Mouse (Mus musculus) hindbrain, embryonic 11.5 days (tissue): Measurements from ENCODE around the gene Ift52. TPM values are rescaled to one million over a fixed set of nuclear protein-coding genes. Genes with fewer than 3 reads are reported as not detected.
"Not testable (repeated sequence)": the region's sequence is repeated elsewhere in the genome, so short reads cannot be mapped to it uniquely, and the experiment has no call there.

Source experiments
- ATAC-seq: fragments of 200-750 bp; cut with Nextera tagmentation; 2 replicates; pipeline ENCODE4 v1.8.0; 2017; ENCODE audit warnings: mild to moderate bottlenecking, moderate TSS enrichment, moderate library complexity; ENCODE audit not compliant: low FRiP score
- DNase-seq: peaks from one replicate; pipeline ENCODE4 v3.0.0-alpha.2; 2015; ENCODE audit warnings: low spot score
- H3K27ac ChIP-seq: fragments of 300-500 bp; sonication (generic); 2 replicates; pipeline ENCODE4 v1.5.1; 2014; ENCODE audit warnings: mild to moderate bottlenecking, low read depth, low read length
- H3K27me3 ChIP-seq: fragments of 300-500 bp; sonication (generic); 2 replicates; pipeline ENCODE4 v1.6.1; 2014; ENCODE audit warnings: mild to moderate bottlenecking, low read length, moderate library complexity, mixed read lengths; ENCODE audit not compliant: control insufficient read depth, insufficient read depth
- H3K36me3 ChIP-seq: fragments of 300-500 bp; sonication (generic); 2 replicates; pipeline ENCODE4 v1.6.1; 2014; ENCODE audit warnings: mild to moderate bottlenecking, low read length, moderate library complexity, mixed read lengths; ENCODE audit not compliant: control insufficient read depth, insufficient read depth
- H3K4me1 ChIP-seq: fragments of 300-500 bp; sonication (generic); replicated peaks from 2 replicates; pipeline ENCODE4 v1.6.1; 2014; ENCODE audit warnings: low read length, mixed read lengths; ENCODE audit not compliant: control insufficient read depth, insufficient read depth
- H3K4me2 ChIP-seq: fragments of 300-500 bp; sonication (generic); replicated peaks from 2 replicates; pipeline ENCODE4 v1.6.1; 2014; ENCODE audit warnings: mild to moderate bottlenecking, low read depth, low read length
- H3K4me3 ChIP-seq: fragments of 300-500 bp; sonication (generic); 2 replicates; pipeline ENCODE4 v1.5.1; 2014; ENCODE audit warnings: low read depth, low read length
- H3K9ac ChIP-seq: fragments of 300-500 bp; sonication (generic); 2 replicates; pipeline ENCODE4 v1.6.1; 2014; ENCODE audit warnings: low read depth, low read length
- H3K9me3 ChIP-seq: fragments of 300-500 bp; sonication (generic); 2 replicates; pipeline ENCODE4 v1.6.1; 2016; ENCODE audit warnings: low read length; ENCODE audit not compliant: control insufficient read depth
- WGBS: fragments of 180-500 bp; shearing (Covaris S2); extraction: QIAGEN DNeasy Blood & Tissue Kit; methylation state at CpG from one replicate; pipeline ENCODE4 v1.1.7; 2014; 5-methylcytosine and 5-hydroxymethylcytosine counted together
- polyA plus RNA-seq: library from polyadenylated mRNA; unstranded; fragments of >200 nt; fragmentation: Nextera tagmentation; extraction: Ambion mirVana; gene quantifications from 2 replicates; pipeline ENCODE4 v1.2.1, GENCODE M21; 2014

Ift52 gene
- polyA plus RNA-seq, 1 experiment from 2014 or later, result 63.6 TPM

GRCm38 (mm10) chr2:163049116-163049515 is 32.0 kb downstream of the Ift52 start:
- Histone ChIP-seq H3K27me3 (no peaks in the 10 kb centered on the region), H3K4me1 (no peaks in the 10 kb centered on the region), H3K4me3 (no peak overlapping the region), H3K36me3 (peaks cover 5% of the 10 kb centered on the region; the same call in 1 of the 2 replicates), H3K9me3 (no peaks in the 10 kb centered on the region), H3K27ac (no peak overlapping the region), H3K4me2 (no peak overlapping the region), H3K9ac (no peak overlapping the region)
- ATAC-seq (no peak), DNase-seq (no peak)
- 88% methylated on average over 2 of the region's 2 CpGs for WGBS

DNA sequence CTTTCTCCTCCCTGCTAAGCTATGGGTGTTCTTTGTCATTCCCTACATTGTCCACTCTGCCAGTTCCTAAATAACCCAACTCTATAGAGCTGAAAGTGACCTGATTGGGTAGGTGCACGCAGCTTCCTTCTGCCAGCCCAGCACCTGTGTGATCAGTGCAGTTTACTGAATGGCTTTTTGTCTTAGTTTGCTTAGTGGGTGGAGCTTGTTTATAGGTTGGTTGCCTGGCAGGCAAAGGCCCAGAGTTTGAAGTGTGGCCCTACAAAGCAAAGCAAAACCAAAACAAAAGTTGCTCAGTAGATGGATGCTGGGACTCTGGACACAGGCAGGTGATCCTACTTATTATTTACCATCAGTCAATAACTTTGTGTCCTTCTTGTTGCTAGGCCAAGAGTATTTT is 34.5 kb downstream of the Ift52 start:
- H3K27me3 ChIP-seq, result no peaks in the 10 kb centered on the region
- H3K4me2 ChIP-seq, result no peak overlapping the region
- H3K4me1 ChIP-seq, result peaks cover 4% of the 10 kb centered on the region; the same call in 1 of the 2 replicates
- no peak for ATAC-seq
- 77% methylated on average over 1 of the region's 1 CpGs for WGBS
- no peak overlapping the region for H3K9ac ChIP-seq
- H3K27ac ChIP-seq, result no peak overlapping the region
- DNase-seq, result no peak
- no peaks in the 10 kb centered on the region for H3K9me3 ChIP-seq
- no peak overlapping the region for H3K4me3 ChIP-seq
- no peaks in the 10 kb centered on the region for H3K36me3 ChIP-seq

DNA sequence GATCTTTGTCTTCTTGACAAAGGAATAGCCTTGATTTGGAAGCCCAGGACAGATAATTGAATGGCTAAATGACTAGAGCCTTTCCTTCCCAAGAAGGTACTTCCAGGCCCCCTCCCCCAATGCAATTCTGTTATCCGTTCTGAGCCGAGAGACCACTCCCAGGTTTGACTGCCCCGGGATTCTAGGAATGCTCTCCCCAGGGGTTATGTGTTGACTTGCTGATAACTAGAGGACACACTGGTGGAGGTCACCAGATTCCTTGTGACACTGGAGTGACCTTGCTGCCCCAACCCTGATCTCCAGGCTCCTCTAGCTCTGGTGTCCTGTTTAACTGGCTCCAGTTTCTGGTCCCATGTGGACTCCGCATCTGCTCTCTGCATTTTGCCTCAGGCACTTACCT is 34.9 kb downstream of the Ift52 start:
- Histone ChIP-seq H3K4me3 (no peak overlapping the region), H3K4me2 (no peak overlapping the region), H3K4me1 (peaks cover 4% of the 10 kb centered on the region; the same call in 1 of the 2 replicates), H3K9ac (no peak overlapping the region), H3K27me3 (no peaks in the 10 kb centered on the region), H3K9me3 (no peaks in the 10 kb centered on the region), H3K27ac (no peak overlapping the region), H3K36me3 (no peaks in the 10 kb centered on the region)
- no peak for ATAC-seq
- 29% methylated on average over 4 of the region's 4 CpGs for WGBS
- DNase-seq, result no peak

GRCm38 (mm10) chr2:163052826-163053225 is 35.7 kb downstream of the Ift52 start:
- Histone ChIP-seq H3K27me3 (no peaks in the 10 kb centered on the region), H3K9ac (no peak overlapping the region), H3K4me2 (no peak overlapping the region), H3K9me3 (no peaks in the 10 kb centered on the region), H3K27ac (no peak overlapping the region), H3K4me1 (peaks cover 4% of the 10 kb centered on the region; the same call in 1 of the 2 replicates), H3K36me3 (no peaks in the 10 kb centered on the region), H3K4me3 (no peak overlapping the region)
- DNase-seq, result no peak
- 69% methylated on average over 4 of the region's 4 CpGs for whole genome bisulfite sequencing
- no peak for ATAC-seq

DNA sequence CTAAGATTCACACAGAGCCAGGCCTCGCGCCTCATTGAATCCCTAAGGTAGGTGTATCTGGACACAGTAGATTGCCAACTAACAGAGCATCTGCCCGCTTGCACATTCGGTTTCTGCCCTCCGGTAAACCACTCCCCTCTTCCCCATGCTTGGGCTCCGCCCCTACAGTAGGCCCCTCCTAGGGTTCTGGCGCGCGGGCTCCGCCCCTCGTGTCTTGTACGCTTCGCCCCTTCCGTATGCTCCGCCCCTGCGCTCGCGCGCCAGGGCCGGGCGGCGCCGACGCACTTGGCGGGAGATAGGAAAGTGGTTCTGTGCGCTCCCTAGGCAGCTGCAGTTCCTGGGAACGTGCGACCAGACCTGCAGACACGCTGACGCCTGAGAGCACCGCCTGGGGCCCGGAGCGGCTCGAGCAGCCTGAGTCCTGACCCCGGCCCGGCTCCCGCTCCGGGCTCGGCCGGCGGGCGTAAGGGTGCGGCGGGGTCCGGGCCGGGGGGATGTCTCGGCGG is 37.2 kb downstream of the Ift52 start, which contains the start of gene Mybl2:
TSS of gene Mybl2 (plus strand) at position 353 of the 506 bp plus-strand sequence.
- DNase-seq (peak; percentile 96), ATAC-seq (peak; percentile 99)
- Histone ChIP-seq H3K36me3 (no peaks in the 10 kb centered on the region), H3K27ac (no peak within 1 kb of the TSS), H3K4me2 (peak within 1 kb of the TSS; percentile 95), H3K9me3 (no peaks in the 10 kb centered on the region), H3K9ac (peak within 1 kb of the TSS; percentile 66), H3K4me1 (peaks cover 4% of the 10 kb centered on the region; the same call in 1 of the 2 replicates), H3K27me3 (no peaks in the 10 kb centered on the region), H3K4me3 (peak within 1 kb of the TSS; percentile 74)
- WGBS, result under 1% methylated on average over 42 of the region's 48 CpGs

DNA sequence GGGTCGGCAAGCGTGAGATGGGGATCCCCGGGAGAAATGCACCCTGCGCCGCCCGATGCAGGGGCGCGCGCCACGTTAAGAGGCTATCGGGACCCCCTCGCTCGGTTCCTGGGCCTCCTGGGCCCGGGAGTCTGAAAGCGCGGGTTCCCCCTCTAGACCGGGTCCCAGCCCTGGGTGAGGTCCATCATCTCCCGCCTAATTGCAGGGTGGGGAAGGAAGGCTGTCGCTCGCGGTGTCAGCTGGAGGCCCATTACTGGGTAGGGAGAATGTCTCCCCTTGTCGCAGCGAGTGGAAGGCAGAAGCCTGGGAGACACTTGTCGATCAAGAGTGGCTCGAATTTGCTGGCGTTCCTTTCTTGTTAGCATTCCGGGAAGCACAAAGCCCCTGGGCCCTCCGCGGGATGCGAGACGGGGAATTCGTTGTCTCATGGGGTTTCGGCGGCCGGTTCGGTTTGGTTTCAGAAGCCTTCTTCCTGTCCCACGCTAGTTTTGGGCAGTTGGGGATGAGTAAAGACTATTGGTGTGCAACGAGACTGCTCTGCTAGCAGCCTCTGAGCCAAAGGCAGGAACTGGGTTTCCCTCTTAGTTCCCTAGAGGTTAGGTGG is 37.8 kb downstream of the Ift52 start:
- Histone ChIP-seq H3K4me2 (peak overlapping the region; percentile 95), H3K9me3 (no peaks in the 10 kb centered on the region), H3K4me1 (peaks cover 4% of the 10 kb centered on the region; the same call in 1 of the 2 replicates), H3K27ac (no peak overlapping the region), H3K36me3 (no peaks in the 10 kb centered on the region), H3K9ac (peak overlapping the region; percentile 66), H3K27me3 (no peaks in the 10 kb centered on the region), H3K4me3 (peak overlapping the region; percentile 74)
- DNase-seq (peak; percentile 59), ATAC-seq (peak; percentile 48)
- WGBS, result under 1% methylated on average over 34 of the region's 38 CpGs

GRCm38 (mm10) chr2:163055715-163056114 is 38.6 kb downstream of the Ift52 start:
- Histone ChIP-seq H3K4me3 (peak overlapping the region; percentile 74), H3K9ac (peak overlapping the region; percentile 16; the same call in 1 of the 2 replicates), H3K4me2 (peak overlapping the region; percentile 95), H3K36me3 (no peaks in the 10 kb centered on the region), H3K9me3 (no peaks in the 10 kb centered on the region), H3K27me3 (no peaks in the 10 kb centered on the region), H3K4me1 (peaks cover 4% of the 10 kb centered on the region; the same call in 1 of the 2 replicates), H3K27ac (no peak overlapping the region)
- DNase-seq, result no peak
- no peak for ATAC-seq
- 51% methylated on average over 5 of the region's 5 CpGs for WGBS

DNA sequence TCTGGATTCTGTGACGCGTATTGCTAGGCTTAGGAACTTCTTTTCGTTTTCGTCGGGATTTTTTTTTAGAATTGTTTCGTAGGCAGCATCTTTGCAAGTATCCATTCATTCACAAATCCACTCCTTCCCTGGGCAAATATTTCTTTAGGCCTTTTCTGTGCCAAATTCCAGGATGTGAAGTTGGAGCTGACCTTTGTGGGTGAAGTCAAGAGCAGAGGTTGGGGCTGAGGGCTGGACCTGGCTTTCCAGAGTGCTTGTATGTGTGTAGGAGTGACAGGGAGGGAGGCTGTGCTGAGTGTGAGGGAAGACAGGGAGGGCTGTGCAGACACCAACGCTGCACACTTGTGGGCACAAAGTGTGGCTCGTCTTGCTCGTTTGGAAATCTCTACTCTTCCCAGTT is 39.4 kb downstream of the Ift52 start:
- H3K9me3 ChIP-seq, result no peaks in the 10 kb centered on the region
- ATAC-seq (no peak), DNase-seq (no peak)
- H3K27me3 ChIP-seq, result no peaks in the 10 kb centered on the region
- 87% methylated on average over 9 of the region's 9 CpGs for WGBS
- H3K4me3 ChIP-seq, result no peak overlapping the region
- no peak overlapping the region for H3K27ac ChIP-seq
- H3K4me2 ChIP-seq, result no peak overlapping the region
- H3K36me3 ChIP-seq, result no peaks in the 10 kb centered on the region
- H3K9ac ChIP-seq, result no peak overlapping the region
- H3K4me1 ChIP-seq, result peaks cover 4% of the 10 kb centered on the region; the same call in 1 of the 2 replicates

DNA sequence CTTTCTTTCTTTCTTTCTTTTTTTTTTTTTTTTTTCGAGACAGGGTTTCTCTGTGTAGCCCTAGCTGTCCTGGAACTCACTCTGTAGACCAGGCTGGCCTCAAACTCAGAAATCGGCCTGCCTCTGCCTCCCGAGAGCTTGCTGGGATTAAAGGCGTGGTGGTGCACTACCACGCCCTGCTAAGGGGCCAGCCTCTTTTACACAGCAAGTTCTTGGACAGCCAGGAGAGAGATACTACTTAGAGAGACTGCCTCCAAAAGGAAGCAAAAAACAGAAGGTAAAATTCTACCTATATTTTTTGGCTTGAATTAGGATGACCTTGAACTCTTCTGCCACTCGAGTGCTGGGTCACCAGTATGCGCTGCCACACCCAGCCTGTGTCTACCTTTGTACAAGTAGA is 41.8 kb downstream of the Ift52 start:
- not testable (repeated sequence) for H3K9ac ChIP-seq, H3K4me1 ChIP-seq, H3K27ac ChIP-seq, H3K4me2 ChIP-seq, H3K36me3 ChIP-seq, H3K4me3 ChIP-seq, H3K9me3 ChIP-seq, H3K27me3 ChIP-seq, ATAC-seq, DNase-seq
- WGBS, result 92% methylated on average over 7 of the region's 7 CpGs
